Mouse (Mus musculus): ENCODE measurements around the gene Dolk. TPM values are rescaled to one million over a fixed set of nuclear protein-coding genes. Genes with fewer than 3 reads are reported as not detected.

Gene Dolk
- polyA plus RNA-seq, 1 experiment from 2014 or later = 39.7 TPM

DNA sequence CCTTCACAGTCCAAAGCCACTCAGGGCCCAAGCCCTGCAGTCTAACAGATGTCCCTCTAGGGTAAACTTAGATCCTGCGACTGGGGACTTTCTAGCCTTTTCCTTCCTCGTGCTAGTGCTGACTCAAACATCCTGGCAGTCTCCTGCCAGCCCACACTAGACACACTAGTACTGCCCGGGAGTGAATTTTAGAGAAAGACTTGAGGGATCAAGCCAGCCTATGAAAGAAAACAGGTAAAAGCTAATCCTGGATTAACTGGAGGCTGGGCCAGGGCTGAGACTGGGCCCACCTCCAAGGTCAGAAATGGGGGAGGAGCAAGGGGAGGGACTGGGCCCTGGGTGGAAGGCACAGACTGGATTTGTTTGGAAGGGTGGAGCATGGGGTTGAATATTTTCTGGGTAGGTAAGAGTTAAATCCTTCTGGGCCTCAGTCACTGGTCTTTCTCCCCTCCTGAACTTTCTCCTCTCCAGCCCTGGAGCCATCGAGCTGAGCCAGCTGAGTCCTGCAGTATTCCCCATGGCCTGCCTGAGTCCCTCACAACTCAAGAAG is 19.7 kb downstream of the Dolk start:
- H3K27ac ChIP-seq (replicated peaks) = peak overlapping the region; percentile 76
- H3K4me3 ChIP-seq = no peak overlapping the region
- 21% methylated on average over 4 of the region's 4 CpGs for WGBS
- no peaks in the 10 kb centered on the region for H3K27me3 ChIP-seq
- no peaks in the 10 kb centered on the region for H3K9me3 ChIP-seq
- ATAC-seq (ENCODE audit: low FRiP score, low read depth) = no peak
- H3K4me2 ChIP-seq = no peak overlapping the region
- H3K9ac ChIP-seq = no peak overlapping the region
- peaks cover 22% of the 10 kb centered on the region for H3K36me3 ChIP-seq
- H3K4me1 ChIP-seq (replicated peaks) = peaks cover 49% of the 10 kb centered on the region

GRCm38 (mm10) chr2:30265767-30266253 is 20.3 kb downstream of the Dolk start, which contains the start of gene Phyhd1:
Phyhd1 (plus strand) TSS chr2:30266203.
- Histone ChIP-seq H3K4me3 (no peak within 1 kb of the TSS), H3K36me3 (peaks cover 27% of the 10 kb centered on the region), H3K4me2 (no peak within 1 kb of the TSS), H3K4me1 (replicated peaks) (peaks cover 49% of the 10 kb centered on the region), H3K9me3 (no peaks in the 10 kb centered on the region), H3K27me3 (no peaks in the 10 kb centered on the region), H3K27ac (replicated peaks) (peak within 1 kb of the TSS; percentile 76), H3K9ac (no peak within 1 kb of the TSS)
- WGBS = 20% methylated on average over 5 of the region's 5 CpGs
- ATAC-seq (ENCODE audit: low FRiP score, low read depth) = 0 out of 2 replicates have a peak, but pooled peaks have one; percentile 24

DNA sequence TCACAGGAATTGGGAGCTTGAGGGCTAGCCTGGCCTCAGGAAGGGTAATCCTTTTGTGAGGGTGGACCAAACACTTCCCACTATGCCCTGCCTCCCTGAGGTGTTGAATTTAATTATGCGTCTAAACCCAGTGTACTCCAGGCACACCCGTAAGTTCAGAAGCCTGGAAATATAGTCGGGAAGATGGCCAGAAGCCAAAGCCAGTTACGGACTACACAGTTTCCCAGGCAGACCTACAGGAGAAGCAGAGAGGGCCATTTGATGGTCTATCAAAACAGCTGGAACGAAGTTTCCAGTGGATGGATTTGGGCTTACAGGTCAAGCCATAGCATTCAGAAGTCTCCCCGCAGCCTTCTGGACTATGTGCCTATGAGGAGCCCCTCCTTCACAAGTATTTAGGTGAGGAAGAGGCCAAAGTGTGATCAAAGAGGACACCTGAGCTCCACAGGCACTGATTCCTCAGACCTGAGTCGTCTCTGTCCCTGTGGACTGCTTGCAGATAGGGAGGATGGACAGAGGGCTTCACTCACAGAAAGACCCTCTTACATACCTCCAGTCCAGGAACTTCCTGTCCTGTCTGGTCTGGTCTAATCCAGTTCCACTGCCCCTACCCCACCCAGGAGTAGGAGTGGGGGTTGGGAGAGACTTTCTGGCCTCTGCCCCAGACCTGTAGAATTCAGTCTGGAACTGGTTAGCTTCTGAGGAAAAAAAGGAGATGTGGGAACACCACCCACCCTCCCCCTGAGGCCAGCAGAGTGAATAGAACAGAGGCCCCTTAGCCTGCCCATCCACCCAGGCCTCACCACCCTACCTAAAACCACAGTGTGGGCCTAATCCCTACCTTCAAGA is 21.2 kb downstream of the Dolk start:
- Histone ChIP-seq H3K27ac (replicated peaks) (peak overlapping the region; percentile 76), H3K36me3 (peaks cover 27% of the 10 kb centered on the region), H3K9me3 (no peaks in the 10 kb centered on the region), H3K4me2 (no peak overlapping the region), H3K27me3 (no peaks in the 10 kb centered on the region), H3K9ac (no peak overlapping the region), H3K4me1 (replicated peaks) (peaks cover 47% of the 10 kb centered on the region), H3K4me3 (no peak overlapping the region)
- WGBS = 65% methylated on average over 7 of the region's 7 CpGs
- no peak for ATAC-seq (ENCODE audit: low FRiP score, low read depth)

DNA sequence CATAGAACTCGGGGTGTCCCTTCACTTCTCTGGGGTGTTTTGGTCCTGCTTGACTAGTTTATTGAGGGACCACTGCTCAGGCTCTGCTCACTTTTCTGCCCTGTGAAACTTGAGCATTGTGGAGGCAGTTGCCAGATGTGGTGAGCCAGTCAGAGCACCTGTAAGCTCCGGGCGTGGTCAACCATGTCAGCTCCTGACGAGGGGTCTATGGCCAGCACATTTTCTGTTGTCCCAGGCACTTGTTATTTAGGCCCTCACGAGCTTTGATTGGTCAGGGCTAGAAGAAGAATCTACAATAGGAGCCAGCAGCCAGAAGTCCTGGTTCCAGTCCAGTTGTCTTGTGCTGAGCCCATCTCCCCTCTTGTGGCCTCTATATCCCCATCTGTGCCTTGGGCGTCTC is 22.3 kb downstream of the Dolk start:
- no peak overlapping the region for H3K4me2 ChIP-seq
- peaks cover 55% of the 10 kb centered on the region for H3K4me1 ChIP-seq (replicated peaks)
- no peak for ATAC-seq (ENCODE audit: low FRiP score, low read depth)
- H3K27ac ChIP-seq (replicated peaks) = peak overlapping the region; percentile 37; the same call in 1 of the 2 replicates
- H3K36me3 ChIP-seq = peaks cover 27% of the 10 kb centered on the region
- H3K27me3 ChIP-seq = no peaks in the 10 kb centered on the region
- no peak overlapping the region for H3K9ac ChIP-seq
- WGBS = 95% methylated on average over 6 of the region's 6 CpGs
- no peaks in the 10 kb centered on the region for H3K9me3 ChIP-seq
- H3K4me3 ChIP-seq = no peak overlapping the region

DNA sequence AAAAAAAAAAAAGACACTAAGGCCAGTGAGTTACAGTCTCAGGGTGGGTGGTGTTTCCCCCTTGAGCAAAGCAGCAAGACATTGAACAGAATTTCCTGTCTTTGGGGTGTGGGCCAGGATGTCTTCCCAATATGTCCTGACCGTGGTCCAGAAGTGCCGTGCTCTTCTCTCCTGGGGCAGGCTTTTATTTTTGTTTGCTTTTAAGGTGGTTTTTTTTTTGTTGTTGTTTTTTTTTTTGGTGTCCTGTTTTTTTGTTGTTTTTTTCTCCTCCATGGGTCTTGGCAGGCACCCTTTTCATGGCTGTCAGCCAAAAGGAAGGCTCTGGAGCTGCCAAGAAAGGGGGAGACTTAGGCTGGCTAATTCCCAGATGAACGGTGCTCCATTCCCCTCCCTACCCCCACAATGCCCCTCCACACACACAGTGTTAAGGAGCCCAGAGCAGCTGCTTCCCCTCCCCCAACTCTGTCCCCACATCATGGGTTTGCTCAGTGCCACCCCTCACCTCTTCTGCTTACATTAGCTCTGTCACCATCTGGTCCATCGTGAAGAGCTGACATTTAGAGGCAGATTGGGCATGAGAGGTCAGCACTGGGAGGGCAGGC is 23.2 kb downstream of the Dolk start:
- Histone ChIP-seq H3K36me3 (peaks cover 34% of the 10 kb centered on the region), H3K4me1 (replicated peaks) (peaks cover 55% of the 10 kb centered on the region)

GRCm38 (mm10) chr2:30261921-30262839 is 24.0 kb downstream of the Dolk start:
- peak overlapping the region; percentile 21 for H3K27ac ChIP-seq (replicated peaks)

More for the DNA sequence above, 23.2 kb downstream of the Dolk start:
- Histone ChIP-seq H3K27ac (replicated peaks) (peak overlapping the region; percentile 37; the same call in 1 of the 2 replicates), H3K27me3 (no peaks in the 10 kb centered on the region), H3K4me2 (no peak overlapping the region), H3K9me3 (no peaks in the 10 kb centered on the region), H3K4me3 (no peak overlapping the region), H3K9ac (no peak overlapping the region)
- ATAC-seq (ENCODE audit: low FRiP score, low read depth) = peak; percentile 81
- WGBS = 37% methylated on average over 4 of the region's 4 CpGs

GRCm38 (mm10) chr2:30261064-30261736 is 24.9 kb downstream of the Dolk start:
- no peak for ATAC-seq (ENCODE audit: low FRiP score, low read depth)
- no peaks in the 10 kb centered on the region for H3K27me3 ChIP-seq
- no peak overlapping the region for H3K4me3 ChIP-seq
- 0 out of 2 replicates have a peak overlapping the region, but pooled peaks have one; percentile 6 for H3K27ac ChIP-seq (replicated peaks)
- H3K4me1 ChIP-seq (replicated peaks) = peaks cover 47% of the 10 kb centered on the region
- peaks cover 51% of the 10 kb centered on the region for H3K36me3 ChIP-seq
- no peaks in the 10 kb centered on the region for H3K9me3 ChIP-seq
- H3K4me2 ChIP-seq = no peak overlapping the region
- WGBS = 83% methylated on average over 4 of the region's 4 CpGs
- no peak overlapping the region for H3K9ac ChIP-seq

More at GRCm38 (mm10) chr2:30261921-30262839, 24.0 kb downstream of the Dolk start:
- H3K9me3 ChIP-seq = no peaks in the 10 kb centered on the region
- no peak overlapping the region for H3K4me3 ChIP-seq
- H3K4me1 ChIP-seq (replicated peaks) = peaks cover 55% of the 10 kb centered on the region
- 82% methylated on average over 18 of the region's 18 CpGs for WGBS
- H3K9ac ChIP-seq = no peak overlapping the region
- no peak overlapping the region for H3K4me2 ChIP-seq
- H3K36me3 ChIP-seq = peaks cover 41% of the 10 kb centered on the region
- no peak for ATAC-seq (ENCODE audit: low FRiP score, low read depth)
- H3K27me3 ChIP-seq = no peaks in the 10 kb centered on the region

DNA sequence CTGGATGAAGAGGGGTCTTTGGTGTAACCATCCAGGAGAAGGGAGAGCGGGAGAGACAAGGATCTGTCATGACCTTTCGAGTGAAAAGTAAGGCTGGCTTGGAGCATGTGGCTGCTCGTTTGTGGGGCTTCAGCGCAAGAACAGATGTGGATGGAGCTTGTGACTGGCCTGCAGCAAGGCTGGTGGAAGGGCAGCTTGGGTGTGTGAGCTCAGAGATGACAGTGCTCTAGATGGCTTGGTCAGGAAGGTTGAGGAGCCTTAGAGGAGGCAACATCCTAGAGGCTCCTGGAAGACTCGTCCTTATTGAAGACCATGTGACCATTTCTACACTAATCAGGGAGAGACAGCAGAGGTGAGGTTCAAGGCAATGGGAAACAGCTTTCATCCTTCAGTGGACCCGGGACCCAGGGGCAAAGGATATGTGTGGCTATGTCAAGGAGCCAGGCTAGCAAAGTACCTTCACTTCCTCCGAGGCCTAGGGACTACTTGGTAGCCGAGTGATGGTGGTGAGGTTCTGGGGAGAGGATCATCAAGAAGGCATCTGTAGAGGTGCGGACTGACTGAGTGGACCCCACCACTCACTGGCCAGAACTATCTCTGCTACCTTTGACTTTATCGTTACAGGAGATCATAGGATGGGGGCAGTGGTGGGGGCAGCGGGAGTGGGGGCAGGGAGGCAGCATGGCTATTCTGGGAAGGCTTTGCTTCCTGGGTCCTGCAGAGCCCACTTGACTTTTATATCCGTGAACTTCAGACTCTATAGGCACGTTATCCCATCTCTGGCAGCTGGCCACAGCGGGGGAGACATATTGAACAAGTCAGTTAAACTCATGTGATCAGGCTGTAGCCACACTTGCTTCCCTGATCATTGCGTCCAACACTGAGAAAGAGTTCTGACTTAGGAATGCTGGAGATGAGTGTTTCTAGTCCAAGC is 26.7 kb downstream of the Dolk start:
- Histone ChIP-seq H3K9ac (no peak overlapping the region), H3K4me3 (no peak overlapping the region), H3K36me3 (peaks cover 58% of the 10 kb centered on the region), H3K4me1 (replicated peaks) (peaks cover 30% of the 10 kb centered on the region), H3K27ac (replicated peaks) (no peak overlapping the region), H3K27me3 (no peaks in the 10 kb centered on the region), H3K4me2 (no peak overlapping the region), H3K9me3 (no peaks in the 10 kb centered on the region)
- no peak for ATAC-seq (ENCODE audit: low FRiP score, low read depth)
- 83% methylated on average over 15 of the region's 15 CpGs for WGBS

GRCm38 (mm10) chr2:30258600-30258999 is 27.5 kb downstream of the Dolk start:
- no peak overlapping the region for H3K9ac ChIP-seq
- H3K4me2 ChIP-seq = no peak overlapping the region
- no peaks in the 10 kb centered on the region for H3K27me3 ChIP-seq
- no peak overlapping the region for H3K27ac ChIP-seq (replicated peaks)
- peaks cover 22% of the 10 kb centered on the region for H3K4me1 ChIP-seq (replicated peaks)
- WGBS = 88% methylated on average over 4 of the region's 4 CpGs
- no peaks in the 10 kb centered on the region for H3K9me3 ChIP-seq
- H3K4me3 ChIP-seq = no peak overlapping the region
- ATAC-seq (ENCODE audit: low FRiP score, low read depth) = no peak
- peaks cover 51% of the 10 kb centered on the region for H3K36me3 ChIP-seq

Measured in hindbrain, embryonic 15.5 days (tissue).